Mouse (Mus musculus) Muller cell, postnatal 12 days (primary cell): Measurements from ENCODE around the gene Acyp1.

Experiments
- DNase-seq: peaks from one replicate; pipeline ENCODE4 v3.0.0-alpha.2; 2015; ENCODE audit errors: inconsistent ontology term

Acyp1 gene

DNA sequence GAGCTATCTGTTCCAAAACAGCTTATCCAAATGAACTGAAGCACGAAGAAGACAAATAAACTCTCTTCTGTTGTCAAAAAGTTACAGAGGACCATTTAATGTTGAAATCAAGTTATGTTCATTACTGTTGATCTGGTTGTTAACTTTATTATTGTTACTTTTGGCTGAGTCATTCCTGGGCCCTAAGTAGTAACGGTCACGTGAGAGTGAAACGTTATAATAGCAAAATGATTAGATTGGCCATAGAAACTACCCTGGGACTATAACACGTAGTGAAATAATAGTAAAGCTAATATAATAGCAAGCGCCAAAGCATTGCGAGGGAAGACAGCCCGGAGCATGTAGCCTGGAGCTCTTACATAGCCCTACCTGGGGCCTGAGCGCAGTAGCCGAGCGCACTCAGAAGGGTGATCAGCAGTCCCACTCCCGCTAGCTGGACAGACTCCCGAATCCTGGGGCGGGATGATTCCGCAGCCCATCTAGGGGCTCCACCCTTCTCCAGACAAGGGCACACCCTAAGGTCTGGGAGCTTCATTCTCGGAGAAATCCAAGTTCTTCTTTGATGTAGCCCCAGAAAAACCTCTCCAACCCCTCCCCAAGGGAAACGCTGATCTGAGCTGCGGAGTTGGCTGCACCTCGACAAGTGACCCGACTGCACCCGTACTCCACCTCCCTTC is at the start of gene Acyp1:
Gene Acyp1, minus strand, starts transcription at position 630 of the 677 bp plus-strand sequence.
- peak; percentile 60 for DNase-seq

DNA sequence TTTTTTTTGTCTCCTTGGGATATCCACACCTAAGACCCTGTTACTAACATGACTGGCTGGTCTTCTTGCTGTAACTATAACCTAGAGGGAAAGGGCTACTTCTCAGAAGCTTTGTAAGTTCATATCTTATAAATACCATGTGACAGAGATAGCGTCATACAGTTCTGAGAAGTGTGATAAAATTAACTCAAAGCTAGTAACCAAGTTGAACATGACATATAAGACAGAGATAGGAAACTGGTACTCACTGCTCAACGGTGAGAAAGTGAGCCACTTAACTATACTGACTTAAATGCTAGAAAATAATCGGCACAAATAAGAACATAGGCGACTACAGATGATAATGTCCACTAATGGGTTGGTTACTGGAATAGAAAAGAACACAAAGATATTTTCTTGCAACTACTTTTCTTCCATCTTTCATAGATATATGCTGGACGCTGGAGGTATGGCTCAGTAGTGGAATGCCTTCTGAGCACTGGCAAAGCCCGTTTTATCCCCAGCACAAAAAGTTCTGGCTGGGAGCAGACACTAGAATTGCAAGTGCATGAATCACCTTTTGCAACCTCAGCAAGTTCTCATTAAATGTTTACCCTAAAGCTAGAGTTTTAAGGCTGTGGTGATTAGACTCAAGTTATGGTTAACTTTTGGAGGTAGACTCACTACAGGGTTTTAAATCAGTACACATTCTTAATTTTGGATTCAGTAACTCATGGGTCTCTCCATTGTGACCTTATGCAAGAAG is 49.5 kb upstream of the Acyp1 start:
- DNase-seq, result peak; percentile 41

DNA sequence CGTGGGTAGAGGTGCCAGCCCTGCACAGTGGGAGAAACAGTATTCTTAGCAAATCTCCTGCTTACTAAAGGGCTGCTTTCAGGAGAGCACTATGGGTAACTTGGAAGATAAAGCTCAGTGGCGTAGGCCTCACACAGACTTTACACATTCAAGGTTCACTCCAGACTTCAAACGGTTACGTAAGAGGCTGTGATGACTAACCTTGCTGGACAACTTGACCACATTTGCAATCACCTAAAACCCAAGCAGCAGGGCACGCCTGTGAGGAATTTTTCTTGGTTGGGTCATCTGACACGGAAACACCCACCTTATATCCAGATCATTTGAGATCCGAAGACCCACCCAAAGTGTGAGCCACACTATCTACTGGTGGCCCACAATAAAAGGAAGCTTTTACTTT is 41.9 kb upstream of the Acyp1 start:
- DNase-seq, result peak; percentile 17

DNA sequence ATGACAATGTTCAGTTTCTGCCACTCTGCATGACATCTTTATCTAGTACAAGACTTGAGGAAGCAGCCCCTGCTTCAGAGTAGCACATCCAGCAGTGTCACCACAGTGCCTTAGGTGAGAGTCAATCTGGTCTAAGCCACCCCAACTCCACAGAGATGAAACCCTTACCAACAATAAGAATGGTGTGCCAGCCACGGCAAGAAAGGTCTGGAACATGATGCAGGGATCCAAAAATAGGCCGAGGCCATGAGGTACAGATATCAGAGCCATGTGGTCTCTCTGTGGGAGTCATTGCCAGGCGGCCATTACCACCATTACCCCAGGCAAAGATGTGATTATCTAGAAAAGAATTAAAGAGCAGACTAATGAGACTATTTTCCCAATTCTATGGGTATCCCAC is 20.4 kb upstream of the Acyp1 start:
- DNase-seq, result no peak

DNA sequence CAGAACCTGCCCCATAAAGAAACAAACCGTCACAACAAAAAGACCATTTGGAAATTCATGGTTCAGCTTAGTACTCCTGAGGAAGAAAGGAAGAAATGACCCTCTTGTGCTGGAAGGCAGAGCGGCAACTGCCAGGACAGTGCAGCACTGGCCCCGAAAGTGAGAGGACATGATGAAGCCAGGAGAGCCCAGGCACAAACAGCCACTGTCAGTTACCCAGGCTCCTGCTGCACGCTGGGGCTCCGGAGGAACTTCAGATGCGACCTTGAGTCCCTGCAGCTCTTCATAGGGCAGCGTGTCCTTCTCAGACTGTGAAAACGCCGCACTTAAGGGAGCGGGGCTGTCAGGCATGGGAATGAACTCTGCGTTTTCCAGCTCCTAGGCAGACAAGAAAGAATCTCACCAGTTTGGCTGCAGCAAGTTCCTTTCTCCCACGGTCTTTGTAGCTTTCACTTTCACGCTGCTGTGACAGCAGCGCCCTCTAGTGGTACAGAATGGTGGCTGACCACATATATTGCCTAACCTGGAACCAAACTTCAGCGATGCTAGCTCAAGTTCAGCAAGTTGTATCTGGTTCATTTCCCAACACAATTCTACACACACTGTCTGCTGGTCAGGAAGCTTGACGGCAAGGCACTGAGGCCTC is 17.1 kb upstream of the Acyp1 start:
- DNase-seq, result peak; percentile 70

DNA sequence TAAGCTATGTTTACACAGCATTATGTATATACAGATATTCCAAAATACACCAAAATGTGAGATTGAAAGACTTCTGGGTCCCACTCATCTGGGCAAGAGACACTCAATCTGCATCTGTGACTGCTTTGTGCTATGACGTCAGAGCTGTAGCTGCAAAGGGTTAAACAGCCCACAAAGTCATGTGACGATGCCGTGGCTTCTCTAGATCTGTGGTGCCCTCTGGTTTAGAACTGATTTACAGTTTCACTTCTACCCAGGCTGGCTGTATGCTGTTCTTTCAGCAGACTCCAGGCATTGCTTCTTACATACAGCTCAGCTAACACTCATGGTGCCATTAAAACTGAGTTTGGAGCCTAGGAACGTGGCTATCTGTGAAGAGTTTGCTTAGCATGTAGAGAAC is 16.5 kb upstream of the Acyp1 start:
- DNase-seq, result no peak

DNA sequence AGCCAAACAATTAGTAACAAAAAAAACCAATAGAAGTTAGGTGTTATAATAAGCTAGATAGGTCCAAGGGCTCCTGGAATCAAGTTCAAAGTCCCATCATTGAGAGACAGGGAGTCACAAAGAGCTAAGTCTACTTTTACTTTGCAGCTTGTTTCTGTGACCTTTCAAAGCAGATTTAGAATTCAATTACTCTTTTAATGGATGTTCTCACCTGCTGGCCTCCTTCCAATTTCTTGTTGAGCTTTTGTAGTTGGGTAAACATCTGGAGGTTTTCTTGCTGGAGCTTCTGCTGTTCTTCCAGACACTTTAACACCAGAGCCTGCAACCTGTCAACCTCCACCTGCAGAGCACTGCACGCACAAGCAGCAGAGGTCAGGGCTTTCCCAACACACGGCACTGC is 15.0 kb upstream of the Acyp1 start:
- no peak for DNase-seq

DNA sequence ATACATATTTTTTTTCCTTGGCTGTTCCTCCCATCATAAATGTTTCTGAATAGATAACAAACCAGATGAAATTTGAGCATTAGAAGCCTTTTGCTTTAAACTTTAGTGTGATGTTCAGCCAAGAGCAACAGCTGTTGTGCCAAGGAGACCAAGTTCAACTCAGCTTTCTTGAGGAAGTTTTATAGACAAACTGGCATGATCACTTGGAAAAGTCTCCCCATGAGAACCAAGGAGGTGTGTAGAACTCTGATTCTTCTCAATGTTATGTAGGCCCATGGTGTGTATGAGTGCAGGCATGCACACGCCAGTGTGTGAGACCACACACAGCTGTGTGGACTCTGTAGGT is 10.6 kb upstream of the Acyp1 start:
- DNase-seq, result no peak

DNA sequence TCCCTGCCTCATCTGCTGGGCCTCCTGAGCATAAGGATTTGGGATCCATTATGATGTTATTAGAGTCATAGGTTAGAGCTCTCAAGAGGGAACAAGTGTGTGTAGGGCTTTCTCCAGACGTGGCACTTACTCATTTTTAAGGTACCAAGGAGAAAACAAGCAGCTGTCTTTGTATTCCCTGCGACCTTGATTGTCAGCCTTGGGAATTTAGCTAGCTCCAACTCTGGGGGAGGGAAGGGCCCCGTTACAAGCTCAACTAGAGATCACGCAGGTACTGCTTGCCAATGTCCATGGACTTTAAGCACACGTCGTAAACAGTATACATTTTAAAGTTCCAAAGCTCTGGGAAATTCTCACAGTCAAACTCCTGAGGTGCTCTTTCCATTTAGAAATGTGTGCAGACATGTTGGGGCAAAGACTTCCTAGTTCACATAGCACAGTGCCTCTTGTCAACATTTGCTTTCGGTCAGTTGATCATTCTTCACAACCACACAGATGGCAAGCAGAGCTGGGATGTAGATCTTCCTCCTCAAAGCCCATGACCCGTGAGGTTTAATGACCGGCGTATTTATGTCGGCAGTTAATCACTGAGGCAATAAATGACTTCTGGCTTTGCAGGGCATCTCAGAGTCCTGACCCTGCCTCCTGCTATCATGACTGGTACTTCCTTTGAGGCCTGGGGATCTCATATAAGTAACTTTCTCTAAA is 10.0 kb upstream of the Acyp1 start:
- no peak for DNase-seq

DNA sequence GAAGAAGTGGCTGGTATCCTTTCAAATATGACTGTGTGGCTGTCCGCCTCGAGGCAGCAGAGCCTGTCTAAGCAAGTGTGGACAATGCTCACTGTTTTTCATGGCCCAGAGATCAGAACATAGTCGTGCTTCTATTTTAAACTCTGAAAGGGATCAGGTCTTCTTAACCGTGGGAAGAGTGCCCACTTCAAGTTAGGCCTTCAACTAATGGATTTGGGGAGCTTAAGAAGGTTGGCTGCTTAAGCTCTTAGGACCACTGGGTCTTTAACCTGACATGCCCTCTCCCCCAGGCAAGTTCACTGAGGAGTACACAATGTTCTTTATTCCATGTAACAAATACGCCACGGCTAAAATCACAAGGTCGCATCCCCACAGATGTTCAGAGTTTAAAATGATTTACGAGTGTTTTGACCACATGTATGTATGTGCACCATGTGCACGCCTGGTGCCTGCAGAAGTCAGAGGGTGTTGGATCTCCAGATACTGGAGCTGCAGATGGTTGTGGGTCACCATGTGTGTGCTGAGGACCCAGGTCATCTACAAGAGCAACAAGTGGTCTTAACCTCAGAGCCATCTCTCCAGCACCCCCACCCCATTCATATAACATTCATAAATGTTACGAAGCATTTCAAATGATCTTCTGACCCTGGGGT is 9.2 kb upstream of the Acyp1 start:
- DNase-seq, result no peak

DNA sequence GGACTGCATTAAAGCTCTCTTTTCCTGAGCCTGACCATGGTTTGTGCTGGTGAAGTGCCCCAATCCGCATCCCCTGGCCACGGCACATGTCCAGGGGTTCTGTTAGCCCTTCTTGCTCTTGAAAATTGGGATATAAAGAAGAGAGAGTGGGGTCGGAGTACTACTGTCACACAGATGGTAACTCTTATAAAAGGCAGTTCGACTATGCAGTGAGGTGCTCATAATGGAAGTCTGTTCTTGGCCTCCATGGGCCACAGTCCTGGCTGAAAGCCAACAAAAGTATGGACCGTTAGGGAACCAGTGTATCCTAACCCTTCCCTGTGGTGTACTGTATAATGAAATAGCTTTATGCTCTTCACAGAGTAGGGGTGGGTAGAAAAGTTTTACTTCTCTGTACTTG is 8.7 kb upstream of the Acyp1 start:
- no peak for DNase-seq

DNA sequence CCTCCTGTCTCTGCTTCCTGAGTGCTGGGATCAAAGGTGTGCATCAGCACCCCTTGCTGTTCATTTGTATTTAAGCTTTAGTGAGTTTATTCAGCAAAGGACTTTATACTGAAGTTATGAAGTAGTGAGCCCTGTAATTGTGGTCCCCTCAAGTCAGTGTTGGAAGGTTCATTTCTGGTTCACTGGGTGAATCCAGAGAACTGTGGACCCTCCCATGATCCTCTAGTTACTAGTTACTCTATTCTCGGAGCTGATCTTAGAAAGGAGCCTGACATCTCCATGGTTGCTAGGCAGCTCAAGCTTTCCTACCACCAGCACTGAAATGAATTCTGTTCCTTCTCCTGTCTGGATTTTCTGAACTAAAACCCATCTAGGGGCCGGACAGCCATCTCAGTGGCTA is 7.3 kb upstream of the Acyp1 start:
- no peak for DNase-seq

DNA sequence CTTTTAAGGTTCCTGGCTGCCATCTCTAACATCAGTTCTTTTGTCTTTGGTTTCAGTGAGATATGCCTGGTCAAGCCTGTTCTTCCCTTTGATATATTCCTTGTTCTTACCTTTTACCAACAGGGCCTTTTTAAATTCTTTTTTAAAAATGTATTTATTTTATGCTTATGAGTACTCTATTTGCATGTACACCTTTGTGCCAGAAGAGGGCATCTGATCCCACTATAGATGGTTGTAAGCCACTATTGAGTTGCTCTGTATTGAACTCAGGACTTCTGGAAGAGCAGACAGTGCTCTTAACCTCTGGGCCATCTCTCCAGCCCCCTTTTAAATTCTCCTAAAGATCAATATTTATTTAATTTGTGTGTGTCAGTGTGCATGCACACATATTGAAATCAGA is 4.7 kb upstream of the Acyp1 start:
- DNase-seq, result no peak

DNA sequence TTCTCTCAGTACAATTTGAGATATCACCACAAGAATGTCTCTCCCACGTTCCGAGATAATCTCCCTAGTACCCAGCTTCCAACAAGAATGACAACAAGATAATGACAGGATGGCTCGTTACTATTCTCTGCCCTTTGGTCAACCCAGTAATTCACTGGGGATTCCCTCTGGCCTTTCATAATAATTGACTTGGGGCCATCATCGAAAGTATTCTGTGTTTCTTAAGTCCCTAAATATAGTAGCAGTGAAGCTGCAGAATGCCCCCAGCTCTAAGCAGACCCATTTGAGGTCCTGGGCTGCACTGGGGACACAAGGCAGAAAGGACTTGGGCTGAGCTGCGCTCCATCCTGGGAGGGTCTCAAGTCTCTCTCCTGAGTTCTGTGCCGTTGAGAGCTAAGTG is 4.0 kb upstream of the Acyp1 start:
- no peak for DNase-seq

DNA sequence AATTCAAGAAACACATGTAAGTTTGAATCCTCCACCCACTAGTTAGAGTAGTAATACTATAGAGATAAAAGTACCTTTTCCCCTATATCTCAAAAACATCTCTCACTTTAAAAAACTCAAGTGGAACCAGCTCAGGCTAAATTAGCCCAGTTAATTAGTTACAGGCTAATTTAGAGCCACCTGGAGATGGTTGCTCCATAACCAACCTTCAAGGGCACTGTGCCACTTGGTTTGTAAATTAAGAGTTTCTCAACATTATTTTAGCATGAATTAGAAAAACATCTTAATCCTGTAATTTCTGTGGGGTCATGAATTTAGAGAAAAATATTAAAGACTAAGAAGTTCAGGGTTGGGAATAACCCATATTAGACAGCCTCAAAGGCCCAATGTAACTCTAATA is 3.3 kb upstream of the Acyp1 start:
- DNase-seq, result no peak

DNA sequence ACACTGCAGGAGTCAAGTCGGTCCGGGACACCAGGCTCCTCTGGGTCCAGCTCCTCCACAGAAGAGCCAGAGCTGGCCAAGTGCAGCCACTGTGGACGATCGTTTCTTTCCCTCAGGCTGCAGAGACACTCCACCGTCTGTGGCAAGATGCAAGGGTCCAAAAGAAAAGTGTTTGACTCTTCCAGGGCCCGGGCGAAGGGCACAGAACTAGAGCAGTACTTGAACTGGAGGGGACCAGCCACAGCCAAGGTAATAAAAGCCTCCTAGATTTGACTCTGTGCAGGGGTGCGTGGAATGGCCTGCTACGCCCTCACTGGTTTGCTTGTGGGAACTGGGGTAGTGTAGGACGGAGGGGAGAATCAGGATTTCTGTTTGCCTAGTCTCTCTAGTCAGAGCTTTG is 2.4 kb upstream of the Acyp1 start:
- no peak for DNase-seq

DNA sequence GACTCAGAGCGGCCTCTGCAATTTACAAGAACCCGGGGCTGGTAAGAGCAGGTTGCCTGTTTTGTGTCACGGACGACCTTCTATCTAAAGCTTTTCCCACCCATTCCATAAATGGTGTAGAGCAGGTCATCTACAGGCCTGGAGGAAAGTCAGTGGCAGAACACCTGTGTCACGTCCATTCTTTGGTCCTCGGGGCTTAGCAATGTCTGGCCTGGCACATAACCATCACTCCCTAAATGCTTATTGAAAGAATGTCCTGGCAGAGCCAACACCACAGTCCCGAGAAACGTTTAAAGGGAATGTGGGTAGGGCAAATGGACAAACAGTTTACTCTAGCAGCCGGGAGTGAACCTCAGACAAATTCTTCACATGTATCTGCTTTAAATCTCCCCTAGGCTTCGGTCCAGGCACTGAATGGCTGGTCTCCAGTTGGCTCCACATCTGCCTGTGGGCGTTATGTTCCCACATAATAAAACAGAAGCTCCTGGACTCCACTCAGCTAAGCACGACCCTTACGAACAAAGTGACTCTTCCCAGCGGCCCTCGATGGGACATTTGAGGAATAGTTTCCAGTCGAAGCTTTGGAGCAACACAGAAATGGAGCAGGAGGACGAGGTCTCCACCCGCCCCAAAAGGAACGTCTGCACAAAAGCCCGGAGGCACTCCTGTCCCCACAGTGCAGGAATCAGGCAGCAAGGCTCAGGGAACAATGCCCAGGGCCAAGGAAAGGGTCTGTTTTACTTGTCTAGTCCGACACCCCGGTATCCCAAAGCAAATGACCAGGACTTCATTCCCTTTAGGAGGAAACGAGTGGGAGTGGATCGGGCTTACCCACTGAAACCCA is 1.1 kb upstream of the Acyp1 start:
- peak; percentile 77 for DNase-seq

DNA sequence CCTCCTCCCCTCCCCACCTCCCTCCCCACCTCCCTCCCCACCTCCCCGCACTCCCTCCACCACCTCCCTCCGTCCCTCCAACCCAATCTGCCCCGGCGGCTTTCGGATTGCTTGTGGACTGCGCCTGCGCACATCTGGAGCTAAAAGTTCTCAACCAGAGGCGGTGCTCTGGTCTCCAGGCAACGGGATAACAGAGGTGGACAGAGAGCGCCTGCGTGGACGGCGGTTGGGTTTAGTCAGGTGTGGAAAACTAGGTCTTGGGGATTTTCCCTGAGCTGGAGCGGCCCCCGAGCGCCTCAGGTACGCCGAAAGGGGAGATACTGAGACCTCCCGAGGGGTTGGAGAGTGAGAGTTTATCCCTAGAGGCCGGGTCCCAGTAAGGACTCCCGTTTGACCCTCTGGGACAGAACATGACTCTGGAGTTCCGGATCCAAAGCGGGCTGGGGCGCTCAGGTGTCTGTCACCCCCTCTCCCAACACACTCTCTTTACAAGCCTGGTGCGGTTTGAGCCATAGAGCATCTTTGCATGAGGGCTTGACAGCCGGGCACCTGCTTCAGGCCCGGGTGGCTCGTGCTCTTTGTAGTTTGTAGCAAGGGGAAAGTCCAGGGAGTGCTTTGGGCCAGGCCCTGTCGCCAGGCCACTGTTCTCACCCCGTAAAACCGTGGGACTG is 383 bp upstream of the Acyp1 start, which contains the start of gene Zc2hc1c:
Gene Zc2hc1c, plus strand, starts transcription at position 106 of the 671 bp plus-strand sequence.
- DNase-seq, result peak; percentile 88

DNA sequence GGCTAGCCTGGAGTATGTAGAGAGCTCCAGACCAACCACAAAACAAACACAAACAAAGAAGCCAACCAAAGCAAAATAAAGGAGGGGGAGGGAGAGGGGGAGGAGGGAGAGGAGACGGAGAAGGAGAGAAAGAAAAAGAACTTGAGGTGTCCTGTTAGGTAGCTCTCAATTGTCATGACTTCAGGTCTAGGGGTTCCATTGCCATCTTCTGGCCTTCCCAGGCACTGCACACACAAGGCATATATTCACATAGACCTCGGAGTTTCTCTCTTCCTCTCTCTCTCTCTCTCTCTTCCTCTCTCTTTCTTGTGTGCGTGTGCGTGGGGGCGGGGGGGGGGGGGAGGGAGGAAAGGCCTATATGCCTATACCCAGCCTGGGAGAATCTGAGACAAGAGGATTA is 1.3 kb downstream of the Acyp1 start:
- DNase-seq, result no peak

DNA sequence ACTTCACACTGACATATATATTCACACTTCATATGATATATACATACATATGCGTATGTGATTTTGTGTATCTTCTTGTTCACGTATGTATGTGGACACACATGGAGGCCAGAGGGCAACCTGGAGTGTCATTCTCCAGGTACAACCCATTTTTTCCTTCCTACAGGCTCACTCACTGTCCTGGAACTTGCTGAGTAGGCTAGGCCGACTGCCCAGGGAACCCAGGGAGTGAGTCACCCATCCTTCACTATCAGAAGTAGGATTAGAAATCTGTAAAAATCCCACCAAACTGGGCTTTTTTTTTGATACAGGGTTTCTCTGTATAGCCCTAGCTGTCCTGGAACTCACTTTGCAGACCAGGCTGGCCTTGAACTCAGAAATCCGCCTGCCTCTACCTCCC is 3.2 kb downstream of the Acyp1 start:
- no peak for DNase-seq
